Mouse (Mus musculus) T-helper 17 cell (primary cell): ENCODE results near the gene Palm2.

Experiments used
- in situ Hi-C, 2 experiments: fragments of 300-600 bp; cut with MboI, MseI; formaldehyde crosslinking; loops; 1 replicate in 1 of 2; 2 replicates in 1 of 2; pipeline ENCODE4 v1.15.1; 2025; ENCODE audit warnings: high pct_unique_total_duplicates in 2 of 2

The Palm2 gene

DNA sequence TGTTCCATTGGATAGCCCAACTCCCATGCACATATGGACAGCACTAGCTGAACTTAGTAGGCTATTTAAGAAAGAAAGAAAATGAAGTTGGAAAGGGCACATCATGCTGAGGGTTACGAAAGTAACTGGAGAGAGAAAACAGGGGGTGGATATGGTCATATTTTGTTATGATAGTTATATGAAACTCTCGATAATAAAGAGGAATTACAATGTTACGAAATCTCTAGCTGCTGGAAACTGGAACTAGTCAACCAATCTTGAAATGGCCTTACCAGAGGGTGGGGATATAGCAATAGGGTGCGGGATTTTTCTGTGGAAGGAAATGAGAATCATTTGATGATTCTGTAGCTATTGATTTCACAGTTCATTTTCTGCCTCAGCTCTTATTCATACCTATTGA, 180.6 kb downstream of the Palm2 start:
- in situ Hi-C loops: no loop called here

DNA sequence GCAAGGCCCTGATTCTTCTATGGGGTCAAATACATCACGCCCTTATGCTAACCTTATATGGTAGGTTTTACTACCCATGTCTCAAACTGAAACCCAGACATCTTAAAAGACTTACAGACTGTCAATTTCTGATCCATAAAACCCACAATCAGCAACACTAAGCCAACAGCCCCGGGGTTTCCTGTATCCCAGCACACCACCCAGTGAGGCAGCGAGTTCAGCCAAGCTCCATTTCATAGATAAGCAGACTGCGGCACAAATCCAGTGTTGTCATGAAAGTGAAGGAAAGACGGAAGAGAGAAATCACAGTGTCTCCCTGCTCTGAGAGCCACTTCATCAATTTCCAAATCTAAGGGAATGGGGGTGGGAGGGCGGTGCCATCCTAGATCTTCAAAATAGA, 184.7 kb downstream of the Palm2 start:
- in situ Hi-C loops: no loop called here

DNA sequence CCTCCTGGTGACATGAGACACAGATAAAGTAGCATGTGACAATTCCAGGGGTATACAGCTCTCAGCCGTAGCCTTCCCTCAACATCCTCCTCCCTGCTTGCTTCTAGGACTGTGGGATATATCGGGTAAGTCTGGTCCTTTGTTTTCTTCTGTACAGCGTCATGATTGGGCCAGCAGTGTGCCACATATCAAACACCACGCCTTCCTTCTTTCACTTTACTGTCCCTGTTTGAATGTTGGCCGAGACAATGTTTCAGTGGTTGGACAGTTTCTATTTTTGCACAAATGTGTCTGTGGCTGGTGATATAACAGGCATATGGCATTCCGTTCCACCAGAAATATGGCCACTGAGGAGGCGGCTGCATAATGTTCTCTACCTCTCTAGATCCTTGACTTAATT, 188.8 kb downstream of the Palm2 start:
- in situ Hi-C loops: no loop called here

DNA sequence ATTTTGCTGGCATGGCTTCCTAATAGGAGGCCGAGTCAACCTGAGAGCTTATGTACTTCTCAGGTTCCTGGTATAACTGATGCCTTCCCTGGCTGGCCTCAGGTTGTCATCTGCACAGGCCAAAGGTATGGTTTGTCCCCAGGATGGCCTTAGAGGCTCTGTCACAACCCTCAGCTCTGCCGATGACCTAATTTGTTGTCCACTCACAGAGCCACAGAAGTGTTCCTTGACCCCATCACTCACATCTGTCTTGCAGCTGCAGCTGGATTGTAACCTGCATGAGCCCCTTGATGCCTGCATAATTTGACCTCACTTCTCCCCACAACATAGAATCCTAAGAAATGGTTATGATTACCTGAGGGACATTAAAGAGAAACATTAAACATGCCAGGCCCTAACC, 190.8 kb downstream of the Palm2 start:
- in situ Hi-C loops: no loop called here

DNA sequence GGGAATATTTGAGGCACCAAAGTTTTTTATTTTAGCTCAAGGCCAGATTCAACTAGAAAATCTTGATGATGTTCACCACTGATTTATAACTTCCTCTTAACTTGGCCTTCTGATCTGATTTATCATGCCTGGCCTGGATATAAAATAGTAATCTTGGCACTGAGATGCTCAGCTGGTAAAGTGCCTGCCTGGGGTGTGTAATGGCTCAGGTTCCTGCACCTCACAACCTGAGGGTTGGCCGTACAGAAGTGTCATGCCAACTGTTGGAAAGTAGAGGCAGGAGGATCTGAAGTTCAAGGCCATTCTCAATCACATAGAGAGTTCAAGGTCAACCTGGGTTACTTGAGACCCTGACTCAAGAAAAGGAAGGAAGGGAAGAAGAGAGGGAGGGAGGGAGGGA, 191.3 kb downstream of the Palm2 start:
- in situ Hi-C loops: no loop called here

DNA sequence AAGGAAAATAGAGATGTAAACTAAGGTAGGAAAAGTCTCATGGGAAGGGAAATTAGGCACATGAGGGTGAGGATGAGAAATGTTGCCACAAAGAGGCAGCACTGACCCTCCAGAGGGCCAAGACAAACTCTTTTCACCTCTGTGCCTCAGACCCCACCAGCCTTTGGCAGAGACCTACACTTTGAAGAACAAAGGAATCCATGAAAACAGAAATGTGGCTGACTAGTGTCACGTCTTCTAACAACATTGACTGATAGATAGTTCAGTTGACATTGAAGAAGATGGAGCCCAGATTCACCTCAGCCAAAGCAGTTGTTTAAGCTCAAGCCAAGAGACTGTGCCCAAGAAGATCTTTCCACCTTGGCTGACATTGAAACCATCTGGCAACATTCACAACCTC, 191.7 kb downstream of the Palm2 start:
- in situ Hi-C loops: no loop called here

DNA sequence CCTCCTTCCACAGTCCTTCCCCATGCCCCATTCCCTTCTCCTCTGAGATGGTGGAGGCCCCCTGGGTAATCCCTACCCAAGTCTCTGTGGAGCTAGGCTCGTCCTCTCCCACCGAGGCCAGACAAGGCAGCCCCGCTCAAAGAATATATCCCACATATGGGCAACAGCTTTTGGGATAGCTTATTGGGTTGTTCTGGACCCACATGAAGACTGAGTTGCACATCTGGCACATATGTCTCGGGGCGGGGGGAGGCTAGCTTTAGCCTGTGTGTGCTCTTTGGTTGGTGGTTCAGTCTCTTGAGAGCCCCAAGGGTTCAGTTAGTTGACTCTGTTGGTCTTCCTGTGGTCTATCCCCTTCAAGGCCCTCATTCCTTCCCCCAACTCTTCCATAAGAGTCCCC, 192.9 kb downstream of the Palm2 start:
- in situ Hi-C loops: no loop called here

DNA sequence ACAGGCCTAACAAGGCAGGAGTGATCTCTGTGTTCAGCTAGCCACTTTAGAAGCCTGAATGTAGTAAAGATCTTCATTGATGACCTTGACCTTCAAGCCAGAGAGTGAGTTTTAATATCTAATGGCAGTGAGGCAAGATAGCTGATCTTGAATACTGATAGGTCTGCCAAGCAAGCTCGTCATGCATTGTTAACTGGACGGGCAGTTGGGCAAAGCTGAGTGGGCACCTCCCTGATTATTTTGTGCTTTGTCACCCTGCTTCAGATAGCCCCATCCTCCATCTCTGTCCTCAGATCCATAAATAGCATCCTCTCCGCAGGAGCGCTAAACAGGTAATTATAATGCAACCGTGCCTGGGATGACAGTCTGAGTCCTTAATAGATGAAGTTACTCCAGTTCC, 198.3 kb downstream of the Palm2 start:
- in situ Hi-C loops: no loop called here

DNA sequence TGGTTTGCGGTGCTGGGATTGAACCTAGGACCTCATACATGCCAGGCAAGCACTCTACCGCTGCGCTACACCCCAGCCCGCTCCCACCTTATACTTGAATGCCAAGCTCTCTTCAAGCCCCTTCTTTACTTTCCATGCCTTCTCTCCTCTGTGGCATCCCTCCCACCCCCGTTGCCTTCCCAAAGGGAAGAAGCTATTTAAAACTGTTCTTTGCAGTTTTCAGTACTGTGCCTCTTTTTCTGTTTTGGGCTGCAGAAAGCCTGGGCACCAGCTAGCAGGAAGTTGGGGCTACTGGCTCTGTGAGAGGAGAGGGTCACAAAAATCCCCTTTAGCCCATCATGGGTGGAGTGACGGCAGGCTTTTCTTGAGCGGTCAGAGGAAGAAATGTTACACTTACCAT, 199.0 kb downstream of the Palm2 start:
- in situ Hi-C loops: no loop called here

DNA sequence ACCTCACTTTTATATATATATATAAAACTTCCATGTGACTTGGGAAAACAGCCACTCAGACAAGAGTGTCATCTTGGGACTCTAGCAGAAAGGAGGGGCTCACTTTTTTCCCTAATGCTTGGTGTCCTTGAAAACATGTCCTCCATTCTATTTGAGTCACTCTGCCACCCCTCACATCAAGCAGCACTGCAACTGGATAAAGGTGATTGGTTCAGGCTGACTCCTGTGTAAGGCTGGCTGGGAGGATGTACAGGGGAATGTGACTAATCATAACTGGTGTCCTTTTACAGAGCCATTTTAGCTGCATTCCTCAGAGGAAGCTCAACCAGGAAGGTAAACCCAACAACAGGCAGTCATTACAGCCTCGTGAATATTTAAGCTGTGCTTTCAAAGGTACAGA, 200.9 kb downstream of the Palm2 start:
- in situ Hi-C loops: no loop called here

DNA sequence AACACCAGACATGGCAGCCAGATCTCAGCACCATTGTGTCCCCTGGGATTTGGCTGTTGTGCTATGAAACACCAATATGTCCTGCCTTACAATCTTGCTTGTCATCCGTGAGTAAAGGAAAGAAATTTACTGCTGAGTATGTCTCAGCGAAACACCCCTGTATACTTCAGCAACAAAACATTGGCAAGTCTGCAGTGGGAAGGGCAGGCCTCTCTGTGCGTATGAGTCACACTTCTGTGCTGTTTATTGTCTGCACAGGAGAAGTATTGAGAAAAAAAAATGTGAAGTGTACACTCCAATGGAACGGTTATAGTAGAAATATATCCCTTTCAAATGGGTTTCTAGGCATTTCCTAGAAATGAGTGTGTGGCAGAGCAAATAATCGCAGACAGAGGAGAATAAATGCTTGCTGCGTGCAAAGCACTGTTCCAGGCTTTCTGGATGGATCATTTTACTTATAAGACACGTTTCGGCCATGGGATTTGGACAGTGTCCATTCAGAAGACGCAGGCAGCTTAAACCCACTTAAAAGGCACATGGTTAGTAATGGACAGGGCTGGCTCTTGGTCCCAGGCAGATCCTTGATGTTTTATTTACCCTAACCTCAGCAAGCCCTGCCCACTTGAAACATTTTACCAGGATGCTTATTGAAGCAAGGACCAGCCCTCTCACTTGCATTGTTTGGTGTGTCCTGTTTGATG, 202.9 kb downstream of the Palm2 start:
- in situ Hi-C loops: no loop called here

DNA sequence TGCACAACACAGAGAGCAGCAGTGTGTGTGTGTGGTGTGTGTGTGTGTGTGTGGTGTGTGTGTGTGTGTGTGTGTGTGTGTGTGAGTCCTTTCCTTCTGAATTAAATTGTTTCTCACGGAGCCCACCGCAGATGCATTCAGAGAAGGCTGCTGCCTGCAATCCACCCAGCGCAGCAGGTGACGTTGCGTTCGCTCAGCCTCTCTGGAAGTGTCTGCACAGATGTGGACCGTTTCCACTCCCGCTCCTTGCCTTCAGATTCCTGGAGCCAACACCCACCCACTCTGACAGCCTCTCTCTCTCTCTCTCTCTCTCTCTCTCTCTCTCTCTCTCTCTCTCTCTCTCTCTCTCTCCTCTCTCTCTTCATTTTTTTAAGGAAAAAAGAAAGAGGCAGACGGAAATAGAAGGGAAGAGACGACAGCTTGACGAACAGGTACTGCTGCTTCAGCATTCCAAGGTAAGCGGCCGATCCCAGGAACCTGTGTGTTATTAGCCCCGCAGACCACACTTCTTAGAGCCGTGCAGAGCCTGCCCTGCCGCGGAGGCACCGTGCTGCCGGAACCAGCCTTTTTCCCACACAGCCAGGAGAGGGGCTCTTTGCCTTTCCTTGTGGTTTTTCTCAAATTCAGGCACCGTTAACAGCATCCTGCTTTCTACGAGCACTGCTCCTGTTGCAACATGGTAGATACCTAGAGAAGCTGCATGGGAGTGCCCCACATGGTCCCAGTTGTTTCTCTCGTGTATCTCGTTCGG, 203.8 kb downstream of the Palm2 start:
- in situ Hi-C loops: no loop called here

DNA sequence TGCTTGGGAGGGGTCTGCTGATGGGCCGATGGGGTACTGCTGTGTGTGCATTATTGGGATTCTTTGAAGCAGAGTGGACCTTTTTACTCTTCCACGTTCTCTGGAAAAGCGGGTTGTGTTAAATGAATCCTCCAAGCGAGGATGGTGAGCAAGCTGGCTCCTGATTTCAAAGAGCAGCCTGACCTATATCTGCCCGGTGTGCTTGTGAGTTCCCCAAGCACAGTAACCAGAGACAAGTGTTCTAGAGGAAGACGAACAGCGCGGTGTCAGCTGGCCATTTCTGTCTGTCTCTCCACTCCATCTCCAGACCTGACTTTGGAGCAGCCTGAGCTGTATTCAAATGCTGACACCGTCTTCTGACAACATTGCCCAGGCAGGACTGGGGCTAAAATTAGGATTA, 204.9 kb downstream of the Palm2 start:
- in situ Hi-C loops: no loop called here

DNA sequence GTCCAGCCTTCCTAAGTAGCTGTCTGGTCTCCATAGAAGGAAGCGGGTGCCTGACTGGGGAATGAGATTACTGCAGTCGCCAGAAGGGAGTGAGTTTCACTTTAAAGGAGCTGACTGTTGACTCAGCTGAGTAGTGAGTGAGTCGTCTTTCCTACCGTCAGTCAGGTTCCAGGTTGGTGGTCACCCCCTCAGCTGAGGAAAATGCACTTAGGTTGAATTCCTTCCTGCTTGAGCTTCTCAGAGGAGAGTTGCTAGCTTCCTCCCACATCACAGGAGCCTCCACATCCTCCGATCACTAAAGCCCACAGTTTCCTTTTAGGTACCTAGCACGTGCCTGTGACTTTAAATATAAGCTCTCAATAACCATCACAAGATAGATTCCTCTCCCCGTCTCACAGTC, 206.2 kb downstream of the Palm2 start:
- in situ Hi-C loops: no loop called here

DNA sequence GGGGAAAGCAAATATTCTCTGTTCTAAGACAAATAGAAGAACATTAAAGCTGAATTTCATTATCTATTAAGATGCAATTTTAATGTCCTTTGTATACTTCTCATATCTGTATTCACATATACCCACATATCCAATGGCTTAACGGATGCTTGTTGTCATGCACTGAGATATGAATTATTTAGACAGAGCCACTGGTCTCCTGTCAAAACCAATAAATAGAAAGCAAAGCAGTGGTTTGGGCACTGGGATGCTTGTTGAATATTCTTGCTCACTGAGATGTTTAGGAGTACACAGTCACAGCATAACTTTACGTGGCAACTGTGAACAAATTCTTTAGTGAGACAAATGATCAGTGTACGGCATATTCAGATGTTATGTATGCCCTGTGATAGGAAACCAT, 206.9 kb downstream of the Palm2 start:
- in situ Hi-C loops: no loop called here

DNA sequence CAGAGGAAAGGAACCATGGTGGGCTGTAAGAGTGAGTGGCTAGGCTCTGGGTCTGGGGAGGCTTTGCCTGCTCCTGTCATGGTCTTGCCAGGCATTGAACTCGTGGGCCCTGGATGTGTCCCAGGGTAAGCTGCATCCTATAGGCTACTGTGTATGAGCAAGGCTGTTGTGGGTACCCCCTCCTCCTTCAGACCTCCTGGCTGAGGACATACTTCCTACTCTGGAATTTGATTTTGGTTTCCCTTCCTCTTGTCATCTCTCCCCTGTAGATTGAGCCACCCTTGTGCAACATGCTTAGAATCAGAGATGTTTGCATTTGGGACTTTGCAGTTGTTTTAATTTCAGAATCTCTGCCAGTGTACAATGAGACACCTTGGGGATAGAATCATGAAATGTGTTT, 216.9 kb downstream of the Palm2 start:
- in situ Hi-C loops: no loop called here

DNA sequence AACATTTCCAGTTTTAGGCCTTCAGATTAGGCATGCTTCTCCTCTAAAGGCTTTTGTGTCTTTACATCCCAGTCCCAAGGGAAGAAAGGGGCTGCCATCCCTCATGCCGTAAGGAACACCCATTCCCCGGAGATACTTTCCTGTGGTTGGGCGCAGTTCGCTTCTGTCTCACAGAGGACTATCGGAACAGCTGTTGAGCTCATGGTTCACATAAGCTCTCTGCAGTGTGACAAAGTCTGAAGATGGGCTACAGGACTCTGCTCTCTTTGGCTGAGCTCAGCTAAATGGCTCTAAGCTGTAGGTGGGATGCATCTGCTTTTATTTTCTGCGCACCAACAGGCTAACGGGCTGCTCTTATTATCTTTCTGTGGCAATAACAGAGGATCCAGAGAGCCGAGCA, 217.5 kb downstream of the Palm2 start:
- in situ Hi-C loops: no loop called here

DNA sequence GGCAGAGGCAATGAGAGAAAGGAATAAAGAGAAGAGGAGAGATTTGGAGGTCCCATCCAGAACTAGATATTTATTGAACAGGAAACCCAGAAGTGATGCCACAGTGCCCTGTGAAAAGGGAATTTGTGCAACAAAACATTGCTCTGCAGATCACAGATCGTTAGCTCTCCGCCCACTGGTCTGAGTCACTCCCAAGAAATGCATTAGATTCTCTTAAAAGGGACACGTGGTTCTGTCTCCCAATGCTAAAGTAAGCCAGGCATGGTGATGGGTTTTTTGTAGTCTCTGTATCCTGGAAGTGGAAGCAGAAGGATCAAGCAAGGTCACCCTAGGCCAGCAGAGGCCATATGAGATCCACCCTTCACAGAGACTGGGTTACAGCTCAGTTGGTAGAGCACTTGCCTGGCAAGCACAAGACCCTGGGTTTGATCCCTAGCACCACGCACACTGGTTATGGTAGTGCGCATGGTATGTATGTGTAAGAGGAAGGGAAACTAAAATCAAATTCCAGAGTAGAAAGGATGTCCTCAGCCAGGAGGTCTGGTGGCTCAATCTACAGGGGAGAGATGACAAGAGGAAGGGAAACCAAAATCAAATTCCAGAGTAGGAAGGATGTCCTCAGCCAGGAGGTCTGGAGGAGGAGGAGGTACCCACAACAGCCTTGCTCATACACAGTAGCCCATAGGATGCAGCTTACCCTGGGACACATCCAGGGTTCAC, 218.3 kb downstream of the Palm2 start:
- in situ Hi-C loops: no loop called here

DNA sequence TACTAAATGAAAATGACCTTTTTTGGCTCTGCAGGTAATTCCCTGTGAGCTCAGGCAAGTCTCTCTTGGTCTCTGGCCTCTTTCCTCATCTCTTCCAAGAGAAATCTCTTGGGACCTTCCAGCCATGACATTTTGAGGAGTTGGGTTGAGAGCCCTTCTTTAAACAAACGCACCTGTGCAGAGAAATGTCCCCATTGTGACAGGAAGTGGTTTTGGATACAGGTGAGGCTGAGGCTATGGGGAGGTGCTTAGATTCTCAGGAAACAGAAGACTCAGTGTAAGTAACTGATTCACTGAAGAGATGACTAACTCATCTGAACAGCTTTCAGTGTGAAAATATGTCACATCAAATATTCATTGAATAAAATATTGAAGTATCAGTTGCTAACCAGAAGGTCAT, 221.9 kb downstream of the Palm2 start:
- in situ Hi-C loops: no loop called here

DNA sequence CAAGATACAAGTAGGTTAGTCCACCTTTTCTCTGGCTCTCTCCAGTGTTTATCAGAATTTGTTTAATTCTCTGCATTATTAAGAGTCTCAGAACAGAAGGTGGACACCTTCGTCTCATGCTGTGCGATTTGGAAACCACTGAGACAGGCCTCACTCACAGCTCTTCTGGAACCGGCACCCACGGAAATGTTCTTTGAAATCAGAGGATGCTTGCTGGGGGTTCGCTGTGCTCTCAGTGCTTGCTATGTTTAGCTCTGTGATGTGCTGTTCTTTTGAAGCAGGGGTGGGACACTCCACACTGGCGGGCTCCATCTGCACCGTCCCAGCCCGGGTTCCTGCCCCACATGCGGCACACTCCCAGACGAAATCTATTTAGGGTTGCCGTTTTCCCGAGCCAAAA, 222.3 kb downstream of the Palm2 start:
- in situ Hi-C loops: no loop called here

DNA sequence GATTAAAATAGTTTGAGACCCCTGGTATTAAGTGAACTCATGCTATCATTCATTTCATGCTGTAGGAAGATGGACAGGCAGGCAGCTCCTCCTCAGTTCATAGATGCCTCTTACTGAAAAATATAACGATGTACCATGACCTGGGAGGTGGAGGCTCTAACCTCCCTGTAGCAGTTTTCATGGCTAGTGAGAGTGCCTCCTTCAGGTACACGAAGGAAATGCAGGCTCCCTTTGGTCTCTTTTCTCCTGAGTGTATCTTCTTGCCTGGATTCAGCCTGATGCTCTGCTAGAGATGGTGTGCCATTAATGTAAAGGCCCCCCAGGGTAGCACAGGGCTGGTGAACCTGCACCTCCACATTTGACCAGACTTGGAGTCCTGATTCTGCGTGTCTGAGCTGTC, 222.8 kb downstream of the Palm2 start:
- in situ Hi-C loops: no loop called here

DNA sequence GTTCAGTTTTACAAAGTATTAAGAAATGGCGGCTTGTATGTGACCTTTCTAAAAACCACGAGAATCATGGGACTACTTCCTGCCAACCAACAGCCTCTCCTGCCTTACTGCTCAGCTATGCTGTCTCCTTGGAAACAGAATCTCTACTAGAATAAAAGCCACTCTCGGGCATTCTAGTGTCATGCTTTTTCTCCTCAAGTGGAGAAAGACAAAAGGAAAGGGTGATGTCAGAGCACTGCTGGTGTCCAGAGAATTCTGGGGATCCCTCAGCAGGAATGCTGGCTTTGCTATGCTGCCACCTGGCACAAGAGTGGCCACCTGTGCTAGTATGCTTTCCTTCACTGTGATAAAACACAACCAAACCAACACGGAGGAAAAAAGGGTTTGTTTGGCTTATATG, 226.4 kb downstream of the Palm2 start:
- in situ Hi-C loops: no loop called here

DNA sequence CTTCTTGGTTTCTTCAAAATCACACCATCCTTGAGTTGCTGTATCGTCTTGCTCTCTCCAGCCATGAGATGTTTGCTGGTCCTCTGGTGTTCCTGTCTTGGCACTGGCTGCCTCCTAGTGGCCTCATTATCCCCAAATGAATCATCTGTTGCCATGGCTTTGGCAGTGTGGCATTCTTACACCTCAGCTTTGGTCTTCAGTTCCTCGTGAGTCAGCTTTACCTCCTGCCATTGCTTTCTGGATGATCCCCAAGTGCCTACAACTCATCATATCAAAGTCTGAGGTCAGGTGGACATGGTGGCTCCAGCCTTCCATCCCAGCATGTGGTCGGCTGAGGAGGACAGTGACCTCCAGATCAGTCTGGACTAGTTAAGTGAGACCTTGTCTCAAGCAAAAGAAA, 232.1 kb downstream of the Palm2 start:
- in situ Hi-C loops: no loop called here
